Mouse (Mus musculus) C2C12 (cell line): ENCODE results near the gene Tomm70a.

Experiments used
- CEBPB ChIP-seq: IDR thresholded peaks from one replicate; pipeline ENCODE4 v1.6.1; 2011; ENCODE audit warnings: low read depth, mild to moderate bottlenecking, control low read depth, moderate library complexity
- CTCF ChIP-seq: IDR thresholded peaks from one replicate; pipeline ENCODE4 v1.5.1; 2011; ENCODE audit not compliant: control insufficient read depth, insufficient read depth, insufficient read length
- MAX ChIP-seq: IDR thresholded peaks from one replicate; pipeline ENCODE4 v1.6.1; 2011; ENCODE audit warnings: mild to moderate bottlenecking, control low read depth
- MYOD1 ChIP-seq: IDR thresholded peaks from one replicate; pipeline ENCODE4 v1.6.1; 2011; ENCODE audit warnings: low read depth; ENCODE audit not compliant: control insufficient read depth, insufficient read length
- MYOG ChIP-seq: IDR thresholded peaks from one replicate; pipeline ENCODE4 v1.6.1; 2011; ENCODE audit not compliant: control insufficient read depth, insufficient read length; ENCODE audit errors: extremely low read depth

GRCm38 (mm10) chr16:57159835-57160234 is 38.3 kb downstream of the Tomm70a start:
- TF ChIP-seq CTCF (no peak), MYOD1 (no peak), MAX (no peak), MYOG (no peak), CEBPB (no peak)
